Mouse (Mus musculus) hindbrain, embryonic 13.5 days (tissue): ENCODE measurements around the gene Mesp1. TPM values are rescaled to one million over a fixed set of nuclear protein-coding genes. Genes with fewer than 3 reads are reported as not detected.
"Not testable (repeated sequence)": the region's sequence is repeated elsewhere in the genome, so short reads cannot be mapped to it uniquely, and the experiment has no call there.

Experiments
- ATAC-seq: fragments of 200-750 bp; cut with Nextera tagmentation; 2 replicates; pipeline ENCODE4 v1.8.0; 2017; ENCODE audit warnings: moderate TSS enrichment; ENCODE audit not compliant: low FRiP score
- H3K27ac ChIP-seq: fragments of 300-500 bp; sonication (generic); 2 replicates; pipeline ENCODE4 v1.5.1; 2015; ENCODE audit warnings: inconsistent platforms, mild to moderate bottlenecking, moderate library complexity
- H3K27me3 ChIP-seq: fragments of 300-500 bp; sonication (generic); 2 replicates; pipeline ENCODE4 v1.6.1; 2015; ENCODE audit warnings: mild to moderate bottlenecking, inconsistent platforms
- H3K36me3 ChIP-seq: fragments of 300-500 bp; sonication (generic); 2 replicates; pipeline ENCODE4 v1.6.1; 2015; ENCODE audit warnings: mild to moderate bottlenecking, inconsistent platforms
- H3K4me1 ChIP-seq: fragments of 300-500 bp; sonication (generic); replicated peaks from 2 replicates; pipeline ENCODE4 v1.6.1; 2015; ENCODE audit warnings: inconsistent platforms
- H3K4me2 ChIP-seq: fragments of 300-500 bp; sonication (generic); 2 replicates; pipeline ENCODE4 v1.6.1; 2015; ENCODE audit warnings: inconsistent platforms, mild to moderate bottlenecking, moderate library complexity
- H3K4me3 ChIP-seq: fragments of 300-500 bp; sonication (generic); 2 replicates; pipeline ENCODE4 v1.5.1; 2015; ENCODE audit warnings: mild to moderate bottlenecking, inconsistent platforms
- H3K9ac ChIP-seq: fragments of 300-500 bp; sonication (generic); 2 replicates; pipeline ENCODE4 v1.6.1; 2015; ENCODE audit warnings: mild to moderate bottlenecking, inconsistent platforms
- H3K9me3 ChIP-seq: fragments of 300-500 bp; sonication (generic); 2 replicates; pipeline ENCODE4 v1.6.1; 2016; ENCODE audit warnings: inconsistent platforms
- WGBS: fragments of 180-500 bp; shearing (Covaris S2); methylation state at CpG from one replicate; pipeline ENCODE4 v1.1.7; 2015; 5-methylcytosine and 5-hydroxymethylcytosine counted together
- polyA plus RNA-seq: library from polyadenylated mRNA; unstranded; fragments of >200 nt; fragmentation: Nextera tagmentation; extraction: Ambion mirVana; gene quantifications from 2 replicates; pipeline ENCODE4 v1.2.1, GENCODE M21; 2015

Gene Mesp1
- polyA plus RNA-seq, 1 experiment from 2014 or later = not detected

GRCm38 (mm10) chr7:79810611-79811506 is 17.3 kb upstream of the Mesp1 start, which contains the start of gene Mesp2:
Gene Mesp2 (plus strand): TSS chr7:79810727.
- H3K27ac ChIP-seq = no peak within 1 kb of the TSS
- H3K4me2 ChIP-seq = peak within 1 kb of the TSS; percentile 63
- 22% methylated on average over 60 of the region's 71 CpGs for WGBS
- ATAC-seq = peak; percentile 80
- H3K4me3 ChIP-seq = peak within 1 kb of the TSS; percentile 40
- no peaks in the 10 kb centered on the region for H3K36me3 ChIP-seq
- no peaks in the 10 kb centered on the region for H3K9me3 ChIP-seq
- H3K27me3 ChIP-seq = peaks cover 36% of the 10 kb centered on the region
- H3K9ac ChIP-seq = peak within 1 kb of the TSS; percentile 77
- H3K4me1 ChIP-seq = no peaks in the 10 kb centered on the region; the same call in none of the 2 replicates

- Histone ChIP-seq H3K4me1 (no peaks in the 10 kb centered on the region; the same call in none of the 2 replicates), H3K27ac (no peak overlapping the region), H3K4me3 (no peak overlapping the region), H3K9ac (no peak overlapping the region), H3K27me3 (peaks cover 36% of the 10 kb centered on the region), H3K9me3 (no peaks in the 10 kb centered on the region), H3K4me2 (no peak overlapping the region), H3K36me3 (no peaks in the 10 kb centered on the region)
- 86% methylated on average over 7 of the region's 7 CpGs for WGBS
- no peak for ATAC-seq
These were observed 15.0 kb upstream of the Mesp1 start for GRCm38 (mm10) chr7:79808561-79808960.

GRCm38 (mm10) chr7:79803887-79804286 is 10.3 kb upstream of the Mesp1 start:
- Histone ChIP-seq H3K27ac (no peak overlapping the region), H3K4me2 (no peak overlapping the region), H3K27me3 (peaks cover 6% of the 10 kb centered on the region; the same call in 1 of the 2 replicates), H3K4me3 (no peak overlapping the region), H3K9ac (no peak overlapping the region), H3K36me3 (no peaks in the 10 kb centered on the region), H3K4me1 (no peaks in the 10 kb centered on the region), H3K9me3 (no peaks in the 10 kb centered on the region)
- WGBS = 68% methylated on average over 2 of the region's 2 CpGs
- no peak for ATAC-seq

- Histone ChIP-seq H3K27ac (no peak overlapping the region), H3K27me3 (peaks cover 10% of the 10 kb centered on the region; the same call in 1 of the 2 replicates), H3K36me3 (no peaks in the 10 kb centered on the region), H3K9me3 (no peaks in the 10 kb centered on the region), H3K4me1 (no peaks in the 10 kb centered on the region), H3K4me3 (no peak overlapping the region), H3K4me2 (no peak overlapping the region), H3K9ac (no peak overlapping the region)
- no peak for ATAC-seq
- WGBS = 82% methylated on average over 5 of the region's 5 CpGs
These were observed 8.4 kb upstream of the Mesp1 start for GRCm38 (mm10) chr7:79802037-79802436.

GRCm38 (mm10) chr7:79801391-79801790 is 7.8 kb upstream of the Mesp1 start:
- no peak for ATAC-seq
- no peaks in the 10 kb centered on the region for H3K9me3 ChIP-seq
- no peak overlapping the region for H3K4me3 ChIP-seq
- no peaks in the 10 kb centered on the region for H3K4me1 ChIP-seq
- H3K9ac ChIP-seq = no peak overlapping the region
- H3K27me3 ChIP-seq = peaks cover 10% of the 10 kb centered on the region; the same call in 1 of the 2 replicates
- H3K4me2 ChIP-seq = no peak overlapping the region
- no peaks in the 10 kb centered on the region for H3K36me3 ChIP-seq
- no peak overlapping the region for H3K27ac ChIP-seq
- WGBS = 81% methylated on average over 11 of the region's 11 CpGs

GRCm38 (mm10) chr7:79800336-79800735 is 6.7 kb upstream of the Mesp1 start:
- Histone ChIP-seq H3K4me2 (no peak overlapping the region), H3K36me3 (no peaks in the 10 kb centered on the region), H3K9ac (no peak overlapping the region), H3K27ac (no peak overlapping the region), H3K9me3 (no peaks in the 10 kb centered on the region), H3K4me1 (no peaks in the 10 kb centered on the region), H3K27me3 (peaks cover 19% of the 10 kb centered on the region; the same call in 1 of the 2 replicates), H3K4me3 (no peak overlapping the region)
- 87% methylated on average over 4 of the region's 4 CpGs for WGBS
- no peak for ATAC-seq

GRCm38 (mm10) chr7:79799506-79799905 is 5.9 kb upstream of the Mesp1 start:
- no peak overlapping the region for H3K4me2 ChIP-seq
- no peaks in the 10 kb centered on the region for H3K36me3 ChIP-seq
- ATAC-seq = no peak
- H3K4me3 ChIP-seq = no peak overlapping the region
- no peaks in the 10 kb centered on the region for H3K9me3 ChIP-seq
- H3K4me1 ChIP-seq = no peaks in the 10 kb centered on the region
- H3K9ac ChIP-seq = no peak overlapping the region
- WGBS = 74% methylated on average over 6 of the region's 6 CpGs
- no peak overlapping the region for H3K27ac ChIP-seq
- H3K27me3 ChIP-seq = peaks cover 28% of the 10 kb centered on the region

GRCm38 (mm10) chr7:79799048-79799447 is 5.5 kb upstream of the Mesp1 start:
- WGBS = 7% methylated on average over 8 of the region's 8 CpGs
- no peak for ATAC-seq
- Histone ChIP-seq H3K27ac (no peak overlapping the region), H3K36me3 (no peaks in the 10 kb centered on the region), H3K4me3 (no peak overlapping the region), H3K9ac (no peak overlapping the region), H3K4me1 (no peaks in the 10 kb centered on the region), H3K4me2 (no peak overlapping the region), H3K9me3 (no peaks in the 10 kb centered on the region), H3K27me3 (peaks cover 32% of the 10 kb centered on the region)

- H3K27ac ChIP-seq = no peak overlapping the region
- no peak overlapping the region for H3K4me2 ChIP-seq
- no peaks in the 10 kb centered on the region for H3K4me1 ChIP-seq
- no peak overlapping the region for H3K9ac ChIP-seq
- no peaks in the 10 kb centered on the region for H3K36me3 ChIP-seq
- 41% methylated on average over 5 of the region's 5 CpGs for WGBS
- ATAC-seq = no peak
- no peaks in the 10 kb centered on the region for H3K9me3 ChIP-seq
- no peak overlapping the region for H3K4me3 ChIP-seq
- H3K27me3 ChIP-seq = peaks cover 37% of the 10 kb centered on the region
These were observed 5.0 kb upstream of the Mesp1 start for GRCm38 (mm10) chr7:79798606-79799005.

GRCm38 (mm10) chr7:79792635-79793421 is 760 bp downstream of the Mesp1 start:
- Histone ChIP-seq H3K9me3 (no peaks in the 10 kb centered on the region), H3K4me2 (peak overlapping the region; percentile 76), H3K36me3 (no peaks in the 10 kb centered on the region), H3K4me3 (peak overlapping the region; percentile 48), H3K4me1 (peaks cover 14% of the 10 kb centered on the region), H3K27ac (no peak overlapping the region), H3K27me3 (peaks cover 74% of the 10 kb centered on the region), H3K9ac (peak overlapping the region; percentile 64)
- WGBS = 2% methylated on average over 80 of the region's 80 CpGs
- ATAC-seq = peak; percentile 41; the same call in 1 of the 2 replicates

GRCm38 (mm10) chr7:79789812-79790211 is 3.8 kb downstream of the Mesp1 start:
- H3K4me1 ChIP-seq = peaks cover 14% of the 10 kb centered on the region
- H3K36me3 ChIP-seq, H3K4me3 ChIP-seq, H3K9me3 ChIP-seq, H3K4me2 ChIP-seq, H3K9ac ChIP-seq, H3K27ac ChIP-seq, ATAC-seq: not testable (repeated sequence)
- peaks cover 73% of the 10 kb centered on the region for H3K27me3 ChIP-seq
- 17% methylated on average over 2 of the region's 2 CpGs for WGBS

GRCm38 (mm10) chr7:79786295-79786694 is 7.3 kb downstream of the Mesp1 start:
- H3K9me3 ChIP-seq = no peaks in the 10 kb centered on the region
- peaks cover 41% of the 10 kb centered on the region for H3K27me3 ChIP-seq
- 23% methylated on average over 6 of the region's 6 CpGs for WGBS
- H3K9ac ChIP-seq = no peak overlapping the region
- no peak overlapping the region for H3K4me2 ChIP-seq
- no peaks in the 10 kb centered on the region for H3K36me3 ChIP-seq
- ATAC-seq = peak; percentile 32; the same call in 1 of the 2 replicates
- H3K27ac ChIP-seq = no peak overlapping the region
- no peak overlapping the region for H3K4me3 ChIP-seq
- no peaks in the 10 kb centered on the region for H3K4me1 ChIP-seq
